Mouse (Mus musculus): ENCODE measurements around the gene Cep135. TPM values are rescaled to one million over a fixed set of nuclear protein-coding genes. Genes with fewer than 3 reads are reported as not detected.

Gene Cep135
- total RNA-seq, 2 experiments from 2014 or later: 3.0 to 3.5 TPM

DNA sequence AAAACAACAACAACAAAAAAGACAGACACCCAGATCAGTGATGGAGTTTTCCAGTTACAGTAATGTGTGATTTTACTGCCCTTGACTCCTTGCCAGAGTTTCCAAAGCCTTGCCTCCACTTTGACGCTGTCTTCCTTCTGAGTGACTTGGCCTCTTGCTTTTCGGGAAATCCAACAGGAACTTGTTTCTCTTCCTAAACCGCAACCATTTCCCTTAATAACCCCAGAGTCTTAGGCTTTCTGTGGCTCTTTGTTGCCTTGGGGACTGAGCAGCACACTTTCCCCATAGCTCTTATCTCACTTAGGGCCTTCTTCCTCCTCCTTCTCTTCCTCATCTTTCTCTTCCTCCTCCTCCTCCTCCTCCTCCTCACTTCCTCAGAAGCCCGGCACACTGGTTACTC lies 86.9 kb downstream of the Cep135 start:
- no peak for DNase-seq (ENCODE audit: low spot score)
- intact Hi-C loops (cut with DNase I): no loop called here

DNA sequence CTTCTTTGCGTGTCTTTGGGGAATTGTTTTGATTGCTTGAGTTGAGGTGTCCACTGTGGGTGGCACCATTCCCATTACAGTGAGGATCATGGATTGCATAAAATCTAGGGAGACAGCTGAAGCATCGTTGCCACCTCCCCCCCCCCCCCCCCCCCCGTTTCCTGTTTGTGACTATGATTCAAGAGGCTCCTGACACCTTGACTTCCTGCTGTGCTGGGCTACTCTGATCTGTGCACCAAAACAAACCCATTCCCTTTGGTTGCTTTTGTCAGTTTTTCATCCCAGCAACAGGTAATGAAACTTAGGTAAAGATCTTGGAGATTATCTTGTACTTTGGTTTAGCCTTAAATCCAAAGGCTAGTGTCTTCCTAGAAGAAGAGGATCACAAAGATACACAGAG lies 92.5 kb downstream of the Cep135 start:
- DNase-seq (ENCODE audit: low spot score): no peak
- intact Hi-C loops (cut with DNase I): no loop called here

DNA sequence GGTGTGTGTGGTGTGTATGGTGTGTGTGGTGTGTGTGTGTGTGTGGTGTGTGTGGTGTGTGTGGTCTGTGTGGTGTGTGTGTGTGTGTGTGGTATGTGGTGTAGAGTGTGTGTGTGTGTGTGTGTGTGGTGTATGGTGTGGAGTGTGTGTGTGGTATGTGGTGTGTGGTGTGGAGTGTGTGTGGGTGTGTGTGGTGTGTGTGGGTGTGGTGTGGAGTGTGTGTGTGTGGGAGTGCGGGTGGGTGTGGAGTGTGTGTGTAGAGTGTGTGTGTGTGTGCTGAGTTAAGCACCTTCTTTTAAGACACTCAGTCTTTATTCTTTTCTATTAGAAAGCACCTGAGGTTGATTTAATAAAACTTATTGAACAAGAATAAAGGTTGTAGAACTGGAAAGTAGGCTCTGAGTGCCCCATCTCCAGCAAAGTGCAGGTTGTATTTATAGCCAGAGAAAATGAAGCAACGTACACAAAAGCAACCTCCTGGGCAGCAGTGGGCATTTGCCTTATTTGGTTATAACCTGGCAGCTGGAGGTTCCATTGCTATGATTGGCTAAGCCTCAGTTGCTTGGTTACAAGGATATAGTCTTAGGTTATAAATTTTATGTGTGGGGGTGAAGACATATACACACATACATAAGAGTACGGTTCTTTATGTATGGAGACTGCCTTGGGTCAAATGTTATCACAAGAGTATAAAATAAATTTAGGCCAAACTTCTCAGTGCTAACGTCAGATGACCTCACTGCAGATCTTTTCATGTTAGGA lies 93.6 kb downstream of the Cep135 start:
- no peak for DNase-seq (ENCODE audit: low spot score)
- intact Hi-C loops (cut with DNase I): no loop called here

DNA sequence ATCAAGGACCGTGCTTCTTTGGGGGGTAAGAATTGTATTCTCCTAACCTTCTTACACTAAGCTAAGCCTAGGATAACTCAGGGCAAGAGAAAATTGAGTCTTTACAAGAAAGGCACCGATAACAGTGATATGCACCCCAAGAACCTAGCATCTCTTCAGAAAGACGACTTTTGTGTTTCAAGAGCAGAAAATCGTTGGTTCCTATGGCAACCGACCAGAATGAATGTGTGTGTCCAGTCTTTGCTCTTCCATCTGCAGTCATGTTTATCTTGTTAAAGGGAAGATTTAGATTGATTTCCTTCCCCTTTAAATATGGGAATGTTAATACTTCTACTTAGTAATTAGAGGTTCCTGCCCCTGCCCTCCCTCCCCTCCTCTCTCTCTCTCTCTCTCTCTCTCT lies 95.0 kb downstream of the Cep135 start:
- DNase-seq (ENCODE audit: low spot score): no peak
- intact Hi-C loops (cut with DNase I): no loop called here

DNA sequence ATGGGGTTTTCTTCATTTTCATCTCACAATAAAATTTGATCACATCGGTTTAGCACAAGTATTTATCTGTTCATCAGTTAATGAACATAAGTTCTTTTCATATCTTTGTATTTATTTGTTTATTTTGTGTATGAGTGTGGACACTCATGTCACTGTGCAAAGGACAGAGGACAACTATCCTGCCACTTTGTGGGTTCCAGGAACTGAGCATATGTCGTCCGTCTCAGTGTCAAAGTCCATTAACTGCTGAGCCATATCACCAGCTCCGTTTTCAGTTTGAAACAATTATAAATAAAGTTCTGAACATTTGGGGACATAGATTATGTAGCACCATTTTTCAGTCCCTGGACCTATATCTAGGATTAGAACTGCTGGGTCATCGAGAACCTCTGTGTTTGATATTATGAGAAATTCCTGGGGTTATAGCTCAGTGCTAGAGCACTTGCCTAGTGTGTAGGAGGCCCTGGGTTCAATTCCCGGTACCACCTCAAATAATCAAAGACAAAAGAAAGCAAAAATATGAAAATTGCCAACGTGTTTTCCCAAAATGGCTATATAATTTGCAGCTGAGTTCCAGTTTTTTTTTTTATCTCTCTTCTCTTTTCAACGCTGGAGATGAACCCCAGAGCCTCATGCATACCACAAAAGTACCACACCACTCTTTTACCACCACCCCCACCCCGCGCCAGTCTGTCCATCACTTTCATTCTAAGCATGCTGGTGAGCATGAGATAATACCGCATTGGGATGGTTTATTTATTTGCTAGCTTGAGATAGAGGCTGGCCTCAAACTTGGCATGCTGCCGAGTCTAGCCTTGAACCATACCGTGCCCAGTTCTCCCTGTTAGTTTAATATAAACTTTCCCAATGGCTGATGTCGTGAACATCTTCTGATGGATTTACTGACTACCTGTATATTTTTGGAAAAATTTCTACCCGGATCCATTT lies 96.4 kb downstream of the Cep135 start:
- intact Hi-C loops (cut with DNase I): no loop called here
- DNase-seq (ENCODE audit: low spot score): no peak

DNA sequence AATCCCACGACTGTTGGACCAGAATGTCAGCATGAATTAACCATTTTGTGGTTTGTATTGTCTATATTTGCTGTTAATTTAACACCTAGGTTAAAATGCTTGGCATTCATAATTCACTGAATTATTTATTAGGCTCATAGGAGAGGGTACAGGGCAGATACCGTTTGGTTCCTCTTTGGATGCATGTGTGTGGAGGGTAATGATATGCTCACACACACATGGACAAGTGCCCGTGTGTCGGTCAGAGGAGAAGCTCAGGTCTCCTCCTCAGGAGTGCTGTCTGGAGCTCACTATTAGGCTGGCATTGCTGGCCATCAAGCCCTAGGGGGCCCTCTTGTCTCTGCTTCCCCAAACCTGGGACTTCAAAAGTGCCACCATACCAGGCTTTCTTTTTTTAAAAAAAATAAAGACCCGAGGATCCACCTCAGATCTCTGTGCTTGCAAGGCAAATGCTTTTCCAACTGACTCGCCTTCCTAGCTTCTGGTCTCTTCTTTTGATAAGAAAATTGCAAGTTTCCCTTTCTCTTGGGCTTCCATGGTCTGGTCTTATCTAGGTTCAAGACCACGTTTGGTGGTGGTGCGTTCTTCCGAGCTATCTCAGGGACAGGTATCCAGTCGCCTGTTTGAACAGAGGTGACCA lies 99.6 kb downstream of the Cep135 start:
- intact Hi-C loops (cut with DNase I): no loop called here
- DNase-seq (ENCODE audit: low spot score): no peak

DNA sequence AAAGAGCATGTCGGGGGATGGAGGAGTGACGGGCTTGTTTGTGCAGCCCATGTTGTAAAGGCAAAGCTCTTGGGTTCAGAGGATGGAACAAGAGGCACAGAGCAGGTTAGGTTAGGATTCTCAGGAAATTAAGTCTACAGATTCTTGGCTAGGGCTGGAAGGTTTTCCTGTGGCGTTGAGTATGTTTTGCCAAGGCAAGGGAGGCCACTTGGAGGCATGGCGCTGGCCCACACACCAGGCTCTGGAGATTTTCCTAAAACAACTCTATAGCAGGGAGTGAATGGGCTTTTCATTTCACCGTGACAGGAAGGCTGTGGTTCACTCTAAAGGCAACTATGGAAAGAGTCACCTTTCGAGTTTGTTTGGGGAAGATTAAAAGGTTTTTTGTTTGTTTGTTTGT lies 100.1 kb downstream of the Cep135 start:
- DNase-seq (ENCODE audit: low spot score): no peak
- intact Hi-C loops (cut with DNase I): no loop called here

DNA sequence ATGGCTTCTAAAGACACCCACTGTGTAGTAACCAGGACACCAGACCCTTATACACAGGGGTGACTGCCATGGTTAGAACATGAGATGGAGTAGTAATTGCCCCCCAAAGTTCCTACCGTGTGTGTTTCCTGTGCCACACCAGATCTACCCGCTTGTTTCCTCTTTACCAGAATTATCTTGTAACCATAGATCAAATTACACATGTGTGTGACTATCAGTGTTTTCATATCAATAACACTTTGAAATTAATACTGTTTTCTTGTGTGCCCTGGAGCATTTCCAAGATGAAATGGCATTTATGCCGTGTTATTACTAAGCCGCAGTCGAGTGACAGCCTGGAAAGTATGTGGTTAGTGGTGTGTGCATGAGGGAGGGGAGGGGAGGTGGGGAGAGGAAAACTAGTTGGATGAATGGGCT lies 101.7 kb downstream of the Cep135 start:
- DNase-seq (ENCODE audit: low spot score): no peak
- intact Hi-C loops (cut with DNase I): no loop called here

DNA sequence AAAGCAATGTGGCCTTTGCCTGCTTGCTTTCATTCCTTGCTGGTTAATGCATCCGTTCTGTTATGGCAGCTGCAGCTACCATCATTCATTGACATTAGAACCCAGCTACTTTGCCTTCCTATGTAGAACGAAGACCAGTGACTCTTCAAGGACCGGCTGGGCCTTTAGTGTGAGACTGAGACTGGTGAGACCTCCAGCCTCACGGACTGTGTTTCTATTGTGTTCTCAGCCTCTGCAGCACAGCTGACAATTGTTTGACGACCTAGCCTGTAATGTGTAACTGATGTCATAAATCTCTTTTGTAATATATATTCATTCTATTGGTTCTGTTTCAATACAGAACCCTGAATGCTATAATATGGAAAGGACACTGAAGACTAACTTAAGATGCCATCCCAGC lies 102.8 kb downstream of the Cep135 start:
- intact Hi-C loops (cut with DNase I): no loop called here
- no peak for DNase-seq (ENCODE audit: low spot score)

DNA sequence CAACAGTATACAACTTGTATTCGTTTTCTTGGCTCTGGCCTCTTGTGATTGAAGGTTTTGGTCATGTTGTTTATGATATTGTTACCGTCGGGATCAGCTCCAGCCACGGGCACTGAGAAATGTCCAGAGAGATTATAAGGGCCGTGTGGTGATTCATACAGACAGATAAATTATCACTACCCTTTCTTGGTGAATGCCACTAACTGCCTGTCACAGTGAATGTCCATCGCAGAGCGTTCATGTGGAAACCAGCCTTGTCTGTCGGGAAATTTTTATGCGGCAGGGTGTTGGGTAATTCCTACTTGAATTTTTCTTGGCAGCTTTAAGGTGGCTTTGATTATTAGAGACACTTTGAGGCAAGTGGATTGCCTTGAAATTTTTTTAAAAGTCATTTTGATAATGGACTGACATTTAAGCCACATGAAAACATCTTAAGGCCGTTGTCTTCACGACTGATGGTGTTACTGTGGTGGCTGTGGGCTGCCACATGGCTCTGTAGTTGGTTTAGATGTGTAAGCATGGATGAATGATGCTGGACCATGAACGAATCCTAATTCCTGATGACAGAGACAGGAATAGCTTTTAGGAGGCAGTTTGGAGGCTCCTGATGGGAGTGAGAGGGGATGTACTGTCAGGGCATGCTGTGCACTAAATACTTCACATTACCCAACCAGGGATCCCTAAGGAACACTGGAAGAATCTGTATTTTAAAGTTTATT lies 103.4 kb downstream of the Cep135 start:
- intact Hi-C loops (cut with DNase I): no loop called here
- DNase-seq (ENCODE audit: low spot score): no peak

Other genes starting within 250 kb of the Cep135 start
- gene Nmu, start 224.9 kb upstream of the Cep135 start, total RNA-seq (2021): not detected
- not detected for gene Gm7271, start 104.7 kb upstream of the Cep135 start, total RNA-seq (2021)
- gene Exoc1, start 59.4 kb upstream of the Cep135 start, total RNA-seq (2021): 10 to 100 TPM; 13.1 to 14.0 TPM
- 1 to 10 TPM; 2.2 to 2.3 TPM for gene C530008M17Rik, start 67.8 kb downstream of the Cep135 start, total RNA-seq (2021)